Mouse (Mus musculus): ENCODE results near the gene Papola.

The Papola gene

DNA sequence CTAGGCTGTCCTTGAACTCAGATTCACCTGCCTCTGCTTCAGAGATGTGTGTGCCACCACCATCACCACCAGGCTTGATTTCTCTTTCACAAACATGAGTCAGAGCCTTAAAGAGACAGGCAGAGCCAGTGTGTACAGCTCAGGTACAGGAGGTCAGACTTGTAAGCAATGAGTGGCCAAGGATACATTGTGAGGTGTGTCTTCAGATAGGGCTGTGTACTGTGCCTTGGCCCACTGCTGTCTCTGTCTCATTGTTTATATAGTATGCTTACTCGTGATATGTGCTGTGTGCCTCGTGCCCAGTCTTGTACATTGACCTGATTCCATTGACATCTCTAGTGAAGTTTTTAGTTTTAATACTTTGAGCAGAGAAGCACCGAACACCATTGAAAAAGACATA lies 21.3 kb downstream of the Papola start:
- 89% methylated on average over 3 of the region's 3 CpGs for WGBS

DNA sequence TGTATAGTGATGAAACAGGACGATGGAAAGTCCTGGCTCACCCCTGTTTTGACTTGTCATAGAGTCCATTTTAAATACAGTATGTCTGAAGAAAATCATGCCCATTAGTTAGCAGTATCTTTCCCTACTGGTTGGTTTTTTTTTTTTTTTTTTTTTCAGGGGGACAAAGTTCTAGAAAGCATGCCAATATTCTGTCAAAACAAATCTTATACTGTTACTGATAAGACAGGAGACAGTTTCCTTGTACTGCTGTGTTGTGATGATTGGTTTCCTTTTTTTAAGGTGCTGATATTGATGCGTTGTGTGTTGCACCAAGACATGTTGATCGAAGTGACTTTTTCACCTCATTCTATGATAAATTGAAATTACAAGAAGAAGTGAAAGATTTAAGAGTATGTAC lies 21.7 kb downstream of the Papola start:
- 92% methylated on average over 3 of the region's 3 CpGs for WGBS

DNA sequence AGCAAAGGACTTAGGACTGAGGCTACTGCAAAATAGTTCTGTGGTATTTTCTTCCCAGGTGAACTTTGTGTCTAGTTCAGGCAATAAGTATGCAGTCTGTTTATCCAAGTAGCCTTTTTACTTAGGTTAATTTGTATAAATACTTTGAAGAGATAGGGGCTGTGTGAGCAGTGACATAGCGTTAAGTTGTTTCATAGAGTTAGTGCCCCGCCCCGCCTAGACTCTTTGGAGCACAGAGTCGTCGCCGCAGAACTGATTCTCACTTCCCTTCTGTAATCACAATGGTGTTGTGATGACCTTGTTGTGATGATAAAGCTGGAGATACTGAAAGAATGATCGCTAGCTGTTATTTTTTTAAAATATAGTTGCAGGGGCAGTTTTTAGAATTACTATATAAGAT lies 22.9 kb downstream of the Papola start:
- WGBS: 93% methylated on average over 7 of the region's 7 CpGs

DNA sequence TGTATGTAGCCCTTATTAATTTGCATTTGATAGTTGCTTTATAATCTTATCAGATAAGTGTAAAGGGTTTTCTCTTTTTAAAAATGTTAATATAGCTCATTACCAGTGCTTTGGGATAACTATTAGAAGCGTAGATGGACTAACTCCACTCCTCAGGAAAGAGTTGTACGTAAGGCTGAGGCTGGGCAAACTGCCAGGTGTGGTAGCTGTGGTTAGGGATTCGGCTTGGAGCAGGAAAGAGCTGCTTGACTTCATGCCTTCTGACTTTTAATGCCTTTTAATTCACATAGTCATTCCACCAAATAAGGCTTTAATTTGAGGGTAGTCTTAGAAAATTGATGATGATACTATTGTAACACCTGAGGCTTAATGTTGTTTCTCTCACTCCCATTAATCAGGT lies 24.5 kb downstream of the Papola start:
- 39% methylated on average over 3 of the region's 3 CpGs for whole genome bisulfite sequencing

- 67% methylated on average over 6 of the region's 6 CpGs for WGBS
Measured at GRCm38 (mm10) chr12:105810608-105811007, 26.1 kb downstream of the Papola start.

- WGBS: 86% methylated on average over 6 of the region's 6 CpGs
Measured at GRCm38 (mm10) chr12:105813957-105814356, 29.5 kb downstream of the Papola start.

- WGBS: 43% methylated on average over 4 of the region's 4 CpGs
Measured at GRCm38 (mm10) chr12:105823472-105823871, 39.0 kb downstream of the Papola start.

DNA sequence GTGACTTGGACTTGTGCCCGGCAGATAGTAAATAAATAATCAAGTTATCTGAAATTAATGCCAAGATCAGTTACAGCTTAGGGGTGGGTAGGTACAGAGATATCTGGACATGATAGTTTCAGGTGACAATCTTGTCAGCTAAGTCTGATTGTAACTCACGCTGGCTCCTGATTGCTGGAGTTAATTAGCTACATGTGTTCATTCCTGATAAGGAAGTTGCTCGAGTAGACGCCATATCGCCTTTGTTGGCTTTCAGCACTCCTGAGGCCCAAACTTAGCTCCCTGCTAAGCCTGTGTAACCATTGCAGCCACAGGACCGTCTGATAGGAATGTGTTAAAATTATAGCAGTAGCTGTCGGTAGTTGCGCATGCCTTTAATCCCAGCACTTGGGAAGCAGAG lies 40.2 kb downstream of the Papola start:
- 79% methylated on average over 8 of the region's 8 CpGs for WGBS

DNA sequence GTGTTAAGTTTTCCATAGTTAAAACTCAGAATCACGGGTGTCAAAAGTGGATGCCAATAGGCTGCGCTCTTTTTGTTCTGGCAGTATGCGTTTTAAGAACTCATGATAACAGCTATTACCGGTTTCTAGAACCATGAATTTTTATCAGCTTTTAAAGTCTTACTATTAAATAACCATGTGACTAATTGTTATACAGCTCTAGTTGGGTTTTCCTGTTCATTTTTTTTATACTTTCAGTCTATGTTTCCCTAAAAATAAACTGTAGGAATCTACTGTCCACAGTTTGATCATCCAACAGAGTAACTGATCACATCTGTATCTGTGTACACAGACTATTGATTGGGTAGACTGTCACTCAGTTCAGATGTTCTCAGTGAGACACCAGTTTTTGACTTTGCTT lies 40.8 kb downstream of the Papola start:
- 86% methylated on average over 4 of the region's 4 CpGs for WGBS

DNA sequence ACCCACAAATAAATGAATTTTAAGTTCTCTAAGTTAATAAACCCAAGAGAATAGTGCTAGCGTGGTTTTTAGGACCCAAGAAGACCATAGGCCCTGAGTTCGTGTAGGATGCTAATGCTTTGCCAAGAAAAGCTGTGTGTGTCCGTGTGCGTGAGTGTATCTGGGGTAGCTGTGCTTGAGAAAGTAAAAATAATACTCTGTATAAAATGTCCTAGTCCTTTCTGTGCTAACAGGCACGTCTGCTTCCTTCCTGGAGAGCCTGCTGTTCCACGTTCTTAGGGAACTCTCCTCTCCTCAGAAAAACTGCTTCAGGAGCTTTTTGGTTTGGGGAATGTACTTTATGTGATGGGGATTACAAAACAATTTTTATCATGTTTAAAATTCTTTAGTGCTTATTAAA lies 48.0 kb downstream of the Papola start:
- 36% methylated on average over 6 of the region's 6 CpGs for WGBS

GRCm38 (mm10) chr12:105834926-105835325 lies 50.4 kb downstream of the Papola start:
- 42% methylated on average over 6 of the region's 6 CpGs for WGBS

DNA sequence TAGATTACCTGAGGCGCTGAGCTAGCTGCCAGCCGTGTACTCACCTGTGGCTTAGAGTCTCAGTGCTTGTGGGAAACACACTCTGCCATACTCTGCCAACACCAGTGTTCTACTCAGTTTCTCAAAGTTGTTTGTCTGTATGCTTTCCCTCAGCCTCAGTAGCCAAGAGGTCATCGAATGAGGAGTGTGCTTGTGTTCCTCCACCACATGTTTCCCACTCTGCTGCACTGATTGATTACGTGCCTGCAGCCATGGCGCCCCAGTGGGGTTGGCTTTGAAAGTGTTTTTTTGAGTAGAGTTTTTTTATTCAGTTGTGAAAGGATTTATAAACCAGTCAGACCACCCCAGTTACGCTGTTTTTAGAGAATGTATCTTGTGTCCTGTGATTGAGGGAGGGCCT lies 51.1 kb downstream of the Papola start:
- WGBS: 76% methylated on average over 6 of the region's 6 CpGs

- 48% methylated on average over 2 of the region's 2 CpGs for WGBS
Measured at GRCm38 (mm10) chr12:105836196-105836595, 51.7 kb downstream of the Papola start.

- 26% methylated on average over 4 of the region's 4 CpGs for WGBS
Measured at GRCm38 (mm10) chr12:105839096-105839495, 54.6 kb downstream of the Papola start.

DNA sequence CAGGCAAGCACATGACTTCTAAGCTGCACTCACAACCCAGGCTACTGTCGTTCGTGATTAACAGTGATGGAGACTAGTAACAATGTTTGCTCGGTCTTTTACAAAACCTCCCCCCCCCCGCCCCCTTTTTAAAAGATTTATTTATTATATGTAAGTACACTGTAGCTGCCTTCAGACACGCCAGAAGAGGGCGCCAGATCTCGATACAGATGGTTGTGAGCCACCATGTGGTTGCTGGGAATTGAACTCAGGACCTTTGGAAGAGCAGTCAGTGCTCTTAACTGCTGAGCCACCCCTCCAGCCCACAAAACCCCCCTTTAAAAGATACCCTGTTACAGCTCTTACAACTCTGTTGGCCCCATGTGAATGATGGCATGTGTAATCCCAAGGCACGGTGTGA lies 56.1 kb downstream of the Papola start:
- WGBS: 95% methylated on average over 8 of the region's 8 CpGs

- WGBS: 41% methylated on average over 12 of the region's 12 CpGs
Measured at GRCm38 (mm10) chr12:105843243-105844005, 58.9 kb downstream of the Papola start.

- WGBS: 91% methylated on average over 4 of the region's 4 CpGs
Measured at GRCm38 (mm10) chr12:105844406-105844805, 59.9 kb downstream of the Papola start.

DNA sequence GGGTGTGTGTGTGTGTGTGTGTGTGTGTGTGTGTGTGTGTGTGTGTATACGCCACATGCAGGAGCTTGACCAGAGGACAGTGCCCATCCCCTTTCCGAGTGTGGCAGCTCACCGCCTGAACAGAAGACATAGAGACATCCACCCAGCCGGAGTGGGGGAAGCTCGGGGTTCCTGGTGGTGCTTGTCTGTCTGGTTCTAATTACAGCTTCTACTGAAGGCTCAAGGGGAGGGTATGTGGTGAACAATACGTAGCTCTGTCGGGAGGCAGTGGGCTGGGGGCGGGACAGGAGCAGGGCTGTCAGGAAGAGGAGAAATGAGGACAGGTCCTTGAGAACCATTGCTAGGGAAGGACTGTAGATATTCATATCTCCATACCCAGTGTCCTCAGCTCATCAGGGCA lies 64.6 kb downstream of the Papola start:
- WGBS: 30% methylated on average over 8 of the region's 8 CpGs

GRCm38 (mm10) chr12:105850675-105851074 lies 66.2 kb downstream of the Papola start:
- 81% methylated on average over 9 of the region's 9 CpGs for WGBS

DNA sequence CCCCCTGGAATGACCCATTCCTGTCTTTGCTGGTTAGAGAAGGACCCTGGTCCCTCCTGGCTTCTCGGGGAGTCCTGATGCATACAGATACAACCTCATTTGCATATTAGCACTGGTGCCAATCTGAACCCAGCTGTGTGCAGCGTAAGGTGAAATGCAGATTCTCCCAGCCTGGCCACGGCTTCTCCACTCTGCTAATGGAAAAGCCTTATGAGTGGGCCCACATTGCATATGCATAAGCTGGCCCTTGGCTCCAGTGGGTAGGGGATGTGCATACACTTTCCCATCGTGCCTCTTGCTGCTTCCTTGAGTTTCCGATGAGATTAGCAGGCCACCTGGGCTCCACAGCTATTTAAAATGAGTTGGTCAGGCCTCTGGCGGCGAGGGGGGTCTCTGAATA lies 68.3 kb downstream of the Papola start:
- whole genome bisulfite sequencing: 53% methylated on average over 7 of the region's 7 CpGs

GRCm38 (mm10) chr12:105854639-105855038 lies 70.1 kb downstream of the Papola start:
- 33% methylated on average over 6 of the region's 6 CpGs for WGBS

- WGBS: 76% methylated on average over 5 of the region's 5 CpGs
Measured at GRCm38 (mm10) chr12:105857902-105858640, 73.6 kb downstream of the Papola start.

GRCm38 (mm10) chr12:105862072-105862471 lies 77.6 kb downstream of the Papola start:
- 43% methylated on average over 6 of the region's 6 CpGs for WGBS

Data from cerebral cortex, adult 2 months (tissue).